Mouse (Mus musculus): ENCODE results near the gene Uhrf1.
"Not testable (repeated sequence)": the region's sequence is repeated elsewhere in the genome, so short reads cannot be mapped to it uniquely, and the experiment has no call there.

Uhrf1 gene

GRCm38 (mm10) chr17:56303160-56303846 is at the start of gene Uhrf1:
Uhrf1 (plus strand) TSS chr17:56303321.
- peak; percentile 90 for DNase-seq (ENCODE audit: low read depth)

- no peak for DNase-seq (ENCODE audit: low read depth)
These were observed 48.4 kb upstream of the Uhrf1 start for GRCm38 (mm10) chr17:56254695-56255094.

- no peak for DNase-seq (ENCODE audit: low read depth)
These were observed 47.7 kb upstream of the Uhrf1 start for GRCm38 (mm10) chr17:56255429-56255828.

GRCm38 (mm10) chr17:56255863-56256238 is 47.3 kb upstream of the Uhrf1 start:
- peak; percentile 99 for DNase-seq (ENCODE audit: low read depth)

- peak; percentile 98 for DNase-seq (ENCODE audit: low read depth)
These were observed 46.8 kb upstream of the Uhrf1 start, which contains the start of gene Fem1a for GRCm38 (mm10) chr17:56256239-56256881. Fem1a (plus strand) TSS chr17:56256810.

GRCm38 (mm10) chr17:56257181-56257894 is 45.8 kb upstream of the Uhrf1 start:
- DNase-seq (ENCODE audit: low read depth): peak; percentile 42

GRCm38 (mm10) chr17:56258269-56258668 is 44.9 kb upstream of the Uhrf1 start:
- DNase-seq (ENCODE audit: low read depth): not testable (repeated sequence)

GRCm38 (mm10) chr17:56258812-56259211 is 44.3 kb upstream of the Uhrf1 start:
- DNase-seq (ENCODE audit: low read depth): not testable (repeated sequence)

- DNase-seq (ENCODE audit: low read depth): no peak
These were observed 43.7 kb upstream of the Uhrf1 start for GRCm38 (mm10) chr17:56259301-56260037.

- no peak for DNase-seq (ENCODE audit: low read depth)
These were observed 42.0 kb upstream of the Uhrf1 start for GRCm38 (mm10) chr17:56261166-56261565.

GRCm38 (mm10) chr17:56262645-56263094 is 40.5 kb upstream of the Uhrf1 start:
- DNase-seq (ENCODE audit: low read depth): no peak

GRCm38 (mm10) chr17:56264020-56264419 is 39.1 kb upstream of the Uhrf1 start:
- peak; percentile 89 for DNase-seq (ENCODE audit: low read depth)

- no peak for DNase-seq (ENCODE audit: low read depth)
These were observed 38.1 kb upstream of the Uhrf1 start for GRCm38 (mm10) chr17:56265011-56265410.

- no peak for DNase-seq (ENCODE audit: low read depth)
These were observed 37.3 kb upstream of the Uhrf1 start for GRCm38 (mm10) chr17:56265869-56266268.

GRCm38 (mm10) chr17:56266271-56266670 is 36.9 kb upstream of the Uhrf1 start:
- no peak for DNase-seq (ENCODE audit: low read depth)

- DNase-seq (ENCODE audit: low read depth): peak; percentile 87
These were observed 33.9 kb upstream of the Uhrf1 start for GRCm38 (mm10) chr17:56269153-56269630.

GRCm38 (mm10) chr17:56269741-56270140 is 33.4 kb upstream of the Uhrf1 start:
- DNase-seq (ENCODE audit: low read depth): no peak

- DNase-seq (ENCODE audit: low read depth): no peak
These were observed 31.4 kb upstream of the Uhrf1 start for GRCm38 (mm10) chr17:56271609-56272253.

- no peak for DNase-seq (ENCODE audit: low read depth)
These were observed 30.5 kb upstream of the Uhrf1 start for GRCm38 (mm10) chr17:56272644-56273043.

- DNase-seq (ENCODE audit: low read depth): no peak
These were observed 29.6 kb upstream of the Uhrf1 start for GRCm38 (mm10) chr17:56273482-56273881.

GRCm38 (mm10) chr17:56273986-56274385 is 29.1 kb upstream of the Uhrf1 start:
- DNase-seq (ENCODE audit: low read depth): no peak

Measured in induced T-regulatory cell, adult 2 months (primary cell).